Mouse (Mus musculus) adipose tissue, adult 10 weeks (tissue): ENCODE results near the gene Nkain1. TPM values are rescaled to one million over a fixed set of nuclear protein-coding genes. Genes with fewer than 3 reads are reported as not detected.

ENCODE experiments used
- polyA plus RNA-seq: library from polyadenylated mRNA; stranded (reverse); fragments of 350-450 nt; fragmentation: Illumina TruSeq; extraction: RNeasy Lipid Tissue Mini Kit (QIAGEN cat#74804); gene quantifications from one replicate; pipeline ENCODE4 v1.2.3, GENCODE M21; 2014; ENCODE audit warnings: low read depth, low replicate concordance

The Nkain1 gene
- polyA plus RNA-seq, result 3.0 TPM

DNA sequence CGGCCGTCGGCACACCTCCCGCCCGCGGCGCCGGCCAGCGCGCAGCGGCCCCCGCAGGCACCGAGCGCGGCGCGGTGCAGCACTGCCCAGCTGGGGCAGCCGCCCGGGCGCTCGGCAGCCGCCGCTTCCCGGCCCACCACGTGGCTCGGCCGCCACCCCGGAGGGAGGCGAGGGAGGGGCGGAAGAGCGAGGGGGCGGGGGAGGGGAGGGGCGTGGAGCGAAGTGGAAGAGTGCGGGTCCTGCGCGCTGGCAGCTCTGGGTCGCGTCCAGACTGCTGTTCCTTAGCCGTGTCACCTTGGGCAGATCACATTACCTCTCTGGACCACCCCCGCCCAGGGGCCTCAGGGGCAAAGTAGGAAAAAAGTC lies at the start of gene Nkain1:
Gene Nkain1, minus strand, starts transcription at position 126 of the 366 bp plus-strand sequence.

Other genes starting within 250 kb of the Nkain1 start
- 47.2 TPM for gene Zcchc17, start 214.2 kb downstream of the Nkain1 start, polyA plus RNA-seq
- 27.8 TPM for gene Snrnp40, start 214.0 kb downstream of the Nkain1 start, polyA plus RNA-seq
- 29.5 TPM for gene Pum1, start 89.1 kb upstream of the Nkain1 start, polyA plus RNA-seq
- gene Sdc3, start 218.4 kb upstream of the Nkain1 start, polyA plus RNA-seq, result 38.5 TPM